Mouse (Mus musculus) layer of hippocampus, adult 2 months (tissue): ENCODE results near the gene Eya3. TPM values are rescaled to one million over a fixed set of nuclear protein-coding genes. Genes with fewer than 3 reads are reported as not detected.
"Not testable (repeated sequence)": the region's sequence is repeated elsewhere in the genome, so short reads cannot be mapped to it uniquely, and the experiment has no call there.

Source experiments
- DNase-seq, 2 experiments: peaks; one replicate each; pipeline ENCODE4 v3.0.0; 2022; ENCODE audit warnings: low spot score in 2 of 2
- H3K27ac ChIP-seq: fragments of 200-600 bp; 2 replicates; pipeline ENCODE4 v1.8.1; 2022
- H3K4me3 ChIP-seq: fragments of 200-600 bp; 2 replicates; pipeline ENCODE4 v1.8.1; 2022; ENCODE audit warnings: mild to moderate bottlenecking
- CTCF ChIP-seq: fragments of 200-600 bp; conservative IDR thresholded peaks from 2 replicates; pipeline ENCODE4 v1.8.1; 2022; ENCODE audit warnings: antibody characterized with exemption, mild to moderate bottlenecking, moderate library complexity
- total RNA-seq, 2 experiments: library from RNA; stranded (reverse); gene quantifications; 2 replicates each; pipeline ENCODE4 v1.2.3; 2021

Gene Eya3
- total RNA-seq, 2 experiments from 2014 or later: 24.2 to 28.2 TPM

- no peak overlapping the region for H3K4me3 ChIP-seq
- DNase-seq: no peak
- TF ChIP-seq CTCF: no peak
- H3K27ac ChIP-seq: no peak overlapping the region
Observed at GRCm38 (mm10) chr4:132734766-132735165, 96.0 kb downstream of the Eya3 start.

DNA sequence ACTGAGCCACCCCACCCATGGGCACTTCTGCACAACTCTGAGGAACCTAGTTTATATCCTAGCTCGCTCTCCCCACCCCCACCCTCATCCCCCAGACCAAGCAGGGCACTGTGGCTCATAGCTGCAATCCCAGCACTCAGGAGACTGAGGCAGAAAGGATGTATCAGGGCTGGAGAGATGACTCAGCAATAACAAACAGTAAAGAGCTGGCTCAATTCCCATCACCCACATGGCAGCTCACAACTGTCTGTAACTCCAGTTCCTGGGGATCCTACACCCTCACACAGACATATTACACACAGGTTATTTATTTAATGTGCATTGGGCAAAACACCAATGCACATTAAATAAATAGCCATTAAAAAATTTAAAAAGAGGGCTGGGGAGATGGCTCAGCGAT, 96.6 kb downstream of the Eya3 start:
- H3K4me3 ChIP-seq: no peak overlapping the region
- no peak for TF ChIP-seq CTCF
- no peak overlapping the region for H3K27ac ChIP-seq
- DNase-seq: no peak

GRCm38 (mm10) chr4:132735894-132736293, 97.1 kb downstream of the Eya3 start:
- TF ChIP-seq CTCF: no peak
- H3K4me3 ChIP-seq: no peak overlapping the region
- no peak for DNase-seq
- H3K27ac ChIP-seq: no peak overlapping the region

DNA sequence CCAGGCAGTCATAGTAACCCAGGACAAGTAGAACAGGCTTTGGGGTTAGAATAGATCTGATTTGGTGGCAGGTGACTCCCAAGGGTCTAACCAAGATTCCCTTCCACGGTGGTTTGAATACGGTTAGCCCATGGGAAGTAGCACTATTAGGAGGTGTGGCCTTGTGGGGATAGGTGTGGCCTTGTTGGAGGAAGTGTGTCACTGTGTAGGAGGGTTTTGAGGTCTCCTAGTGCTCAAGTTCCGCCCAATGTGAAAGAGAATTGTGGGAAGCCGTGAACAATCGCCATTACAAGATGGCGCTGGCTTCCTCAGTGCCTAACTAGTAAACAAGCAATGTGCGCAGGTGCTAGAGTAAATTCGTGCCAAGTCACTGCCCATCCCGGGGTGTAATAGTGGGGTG, 98.4 kb downstream of the Eya3 start:
- H3K27ac ChIP-seq, H3K4me3 ChIP-seq, DNase-seq: not testable (repeated sequence)

DNA sequence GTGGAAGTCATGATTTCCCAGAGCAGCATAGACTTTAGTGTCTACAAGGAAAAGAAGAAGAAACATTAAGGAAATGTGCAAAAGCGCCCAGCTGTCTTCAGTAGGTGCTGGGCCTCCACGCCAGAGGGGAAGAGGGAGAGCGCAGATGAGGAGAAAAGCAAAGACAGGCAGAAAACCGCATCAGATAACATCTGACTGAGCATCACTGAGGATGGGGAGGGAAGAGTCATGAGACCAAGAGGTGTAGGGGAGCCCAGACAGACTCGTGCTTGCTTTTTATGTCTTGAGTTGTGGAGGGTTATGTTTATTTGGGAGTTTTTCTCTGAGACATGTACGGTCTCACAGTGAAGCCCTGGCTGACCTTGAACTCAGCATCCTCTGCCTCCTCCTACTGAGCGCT, 102.7 kb downstream of the Eya3 start:
- DNase-seq: no peak
- no peak for TF ChIP-seq CTCF
- Histone ChIP-seq H3K4me3 (no peak overlapping the region), H3K27ac (no peak overlapping the region)

- no peak for TF ChIP-seq CTCF
- Histone ChIP-seq H3K27ac (peak overlapping the region; percentile 85), H3K4me3 (no peak overlapping the region)
- peak; percentile 61 to 80 for DNase-seq
Observed at GRCm38 (mm10) chr4:132743992-132744911, 105.5 kb downstream of the Eya3 start.

DNA sequence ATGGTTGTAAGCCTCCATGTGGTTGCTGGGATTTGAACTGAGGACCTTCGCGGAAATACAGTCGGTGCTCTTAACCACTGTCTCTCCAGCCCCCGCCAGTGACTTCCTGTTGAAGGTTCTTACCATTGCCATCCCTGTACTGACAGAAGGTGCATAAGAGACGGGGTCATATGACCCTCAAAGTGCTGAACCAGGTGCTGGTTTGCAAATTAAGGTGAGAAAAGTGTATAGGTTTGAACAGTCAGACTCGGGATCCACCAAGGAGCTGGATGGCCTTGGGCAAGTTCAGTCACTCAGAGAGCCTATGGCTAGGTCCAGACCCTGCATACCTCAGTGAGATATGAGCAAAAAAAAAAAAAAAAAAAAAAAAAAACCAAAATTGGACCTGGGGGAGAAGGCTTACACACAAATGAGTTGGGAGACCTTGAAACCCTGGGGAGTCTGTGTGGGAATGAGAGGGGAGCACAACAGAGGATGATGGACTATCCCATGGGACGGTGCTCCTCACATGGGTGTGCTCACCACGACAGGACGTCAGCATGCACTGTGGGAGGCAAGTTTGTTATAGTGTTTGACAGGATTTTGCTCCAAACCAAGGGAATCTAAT, 108.2 kb downstream of the Eya3 start:
- no peak for DNase-seq
- Histone ChIP-seq H3K4me3 (no peak overlapping the region), H3K27ac (peak overlapping the region; percentile 77)
- no peak for TF ChIP-seq CTCF

- Histone ChIP-seq H3K27ac (peak overlapping the region; percentile 77), H3K4me3 (peak overlapping the region; percentile 30; the same call in 1 of the 2 replicates)
- TF ChIP-seq CTCF: no peak
- DNase-seq: no peak
Observed at GRCm38 (mm10) chr4:132747664-132748259, 109.0 kb downstream of the Eya3 start.

GRCm38 (mm10) chr4:132748778-132749177, 110.0 kb downstream of the Eya3 start:
- TF ChIP-seq CTCF: no peak
- Histone ChIP-seq H3K27ac (no peak overlapping the region), H3K4me3 (no peak overlapping the region)
- DNase-seq: no peak

GRCm38 (mm10) chr4:132749258-132749982, 110.6 kb downstream of the Eya3 start:
- no peak for TF ChIP-seq CTCF
- H3K4me3 ChIP-seq: no peak overlapping the region
- no peak for DNase-seq
- H3K27ac ChIP-seq: no peak overlapping the region

DNA sequence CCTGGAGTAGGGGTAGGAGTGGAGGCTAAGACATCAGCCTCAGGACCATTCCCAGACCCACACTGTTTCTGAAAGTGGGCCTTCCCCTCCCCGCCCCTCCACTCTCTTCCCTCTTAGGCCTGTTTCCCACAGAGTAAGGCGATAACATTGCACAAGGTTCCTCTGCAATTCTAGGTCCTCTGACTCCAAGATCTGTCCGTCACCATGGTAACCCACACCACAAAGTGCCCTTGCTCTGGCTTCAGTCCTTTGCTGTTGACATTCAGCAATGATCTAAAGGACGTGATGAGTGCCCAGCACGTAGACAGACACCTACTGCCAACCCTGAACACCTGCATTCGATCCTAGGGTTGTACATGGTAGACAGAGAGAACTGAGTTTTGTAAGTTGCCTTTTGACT, 114.2 kb downstream of the Eya3 start:
- DNase-seq: no peak
- Histone ChIP-seq H3K27ac (no peak overlapping the region), H3K4me3 (no peak overlapping the region)
- TF ChIP-seq CTCF: no peak

DNA sequence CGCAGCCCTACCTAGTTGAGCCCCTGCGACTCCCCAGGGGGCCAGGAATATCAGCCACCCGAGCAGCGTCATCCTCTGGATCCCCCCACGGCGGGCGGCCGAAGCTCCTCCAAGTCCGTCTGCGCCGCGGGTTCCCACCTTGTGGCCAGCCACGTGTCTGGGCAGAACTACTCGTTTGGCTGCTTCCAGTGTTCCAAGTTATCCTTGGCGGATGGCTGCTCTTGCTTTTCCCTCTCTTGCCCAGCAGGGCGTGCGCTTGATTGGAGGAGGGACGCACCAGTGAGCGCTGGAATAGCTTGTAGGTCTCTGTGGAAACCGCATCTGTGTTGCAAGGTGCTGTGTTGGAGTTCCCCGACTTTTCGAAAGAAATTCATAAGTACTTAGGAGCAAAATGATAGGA, 118.2 kb downstream of the Eya3 start, which contains the start of gene Smpdl3b:
TSS of gene Smpdl3b (minus strand) at position 279 of the 400 bp plus-strand sequence.
- H3K27ac ChIP-seq: peak within 1 kb of the TSS; percentile 71
- peak; percentile 83 for TF ChIP-seq CTCF
- H3K4me3 ChIP-seq: peak within 1 kb of the TSS; percentile 59
- peak; percentile 65 to 72 for DNase-seq
